Mouse (Mus musculus): ENCODE measurements around the gene Cstf2.

GRCm38 (mm10) chrX:134058040-134058875 is 729 bp upstream of the Cstf2 start:
- TF ChIP-seq CEBPB (IDR thresholded peaks at IDR 0.05; ENCODE audit: low read depth) (no peak), CTCF (IDR thresholded peaks at IDR 0.05; ENCODE audit: control insufficient read depth, insufficient read depth, insufficient read length) (no peak), MAX (IDR thresholded peaks at IDR 0.05) (no peak)
